Mouse (Mus musculus): ENCODE data around the gene Sox5. TPM values are rescaled to one million over a fixed set of nuclear protein-coding genes. Genes with fewer than 3 reads are reported as not detected.

Sox5 gene
- total and polyA plus RNA-seq, 3 experiments = 0.08 to 0.47 (median 0.46) TPM

DNA sequence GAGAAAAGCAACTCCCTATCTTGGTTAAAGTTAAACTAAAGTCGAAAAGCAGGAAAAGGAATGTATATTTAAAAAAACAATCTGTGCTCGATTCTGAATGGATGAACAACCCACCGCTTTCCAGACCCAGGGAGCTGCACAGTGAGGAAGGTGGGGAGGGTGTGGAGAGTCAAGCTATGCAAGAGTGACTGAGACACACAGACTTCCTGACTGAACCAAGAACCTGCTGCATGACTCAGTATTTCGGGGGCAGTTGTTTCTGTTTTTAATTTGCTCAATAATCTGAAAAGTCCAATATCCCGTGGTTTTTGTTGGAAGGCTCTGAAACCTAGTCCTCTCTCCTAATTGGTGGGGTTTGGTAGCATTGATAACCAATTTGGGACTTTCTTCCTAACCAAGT, 196.9 kb downstream of the Sox5 start:
- Histone ChIP-seq H3K9ac (ENCODE audit: insufficient read depth, low read depth) (no peak overlapping the region), H3K9me3 (replicated peaks; ENCODE audit: low read length) (no peaks in the 10 kb centered on the region), H3K4me3 (replicated peaks in 1 of 3; ENCODE audit: low read depth in 2 of 3, low read length in 2 of 3, poor library complexity in 1 of 3) (no peak overlapping the region), H3K4me1 (ENCODE audit: control insufficient read depth in 1 of 2, insufficient read depth in 2 of 2) (peaks cover 0 to 34% of the 10 kb centered on the region in 2 experiments; a peak in 2 of 4 replicates), H3K27me3 (replicated peaks) (no peaks in the 10 kb centered on the region), H3K4me2 (ENCODE audit: insufficient read depth, low read depth, poor library complexity, severe bottlenecking) (no peak overlapping the region), H3K36me3 (replicated peaks in 1 of 2; ENCODE audit: control insufficient read depth in 1 of 2, insufficient read depth in 1 of 2, low read length in 1 of 2) (no peaks in the 10 kb centered on the region), H3K27ac (ENCODE audit: insufficient read depth, low read depth) (no peak overlapping the region), H3K79me2 (replicated peaks; ENCODE audit: control insufficient read depth, extremely low read depth, insufficient read depth, poor library complexity, severe bottlenecking) (no peaks in the 10 kb centered on the region)
- DNase-seq (ENCODE audit: extremely low read depth) = no peak
- TF ChIP-seq UBTF (IDR thresholded peaks at IDR 0.05; ENCODE audit: low read depth, low read length) (no peak), USF2 (conservative IDR thresholded peaks at IDR 0.05; ENCODE audit: low read depth, low read length) (no peak), CHD2 (IDR thresholded peaks at IDR 0.05; ENCODE audit: low read length) (no peak), ETS1 (conservative IDR thresholded peaks at IDR 0.05; ENCODE audit: low read depth, low read length) (no peak), SMC3 (IDR thresholded peaks at IDR 0.05; ENCODE audit: low read depth, low read length) (no peak), TBP (conservative IDR thresholded peaks at IDR 0.05; ENCODE audit: low read depth, low read length) (no peak), ZKSCAN1 (IDR thresholded peaks at IDR 0.05; ENCODE audit: borderline replicate concordance, low read depth, low read length) (no peak), MAZ (IDR thresholded peaks at IDR 0.05; ENCODE audit: low read depth, low read length) (no peak), PAX5 (IDR thresholded peaks at IDR 0.05; ENCODE audit: low read length) (no peak), IRF4 (IDR thresholded peaks at IDR 0.05; ENCODE audit: low read depth, low read length) (no peak), ELF1 (IDR thresholded peaks at IDR 0.05; ENCODE audit: low read depth, low read length) (no peak), MXI1 (IDR thresholded peaks at IDR 0.05; ENCODE audit: low read depth, low read length) (no peak), HCFC1 (IDR thresholded peaks at IDR 0.05; ENCODE audit: low read depth, low read length) (no peak), EP300 (IDR thresholded peaks at IDR 0.05; ENCODE audit: low read length) (no peak), MEF2A (IDR thresholded peaks at IDR 0.05; ENCODE audit: borderline replicate concordance, low read depth, low read length) (no peak), MYC (IDR thresholded peaks at IDR 0.05; ENCODE audit: low read depth, low read length) (no peak), JUND (conservative IDR thresholded peaks at IDR 0.05; ENCODE audit: low read depth, low read length) (no peak), NELFE (IDR thresholded peaks at IDR 0.05; ENCODE audit: low read depth, low read length) (no peak)
- in situ Hi-C loops (cut with MboI; ENCODE audit: low pct_ligation_motif_present, low pct_unique_long_range_greater_than_20kb, low sequenced_read_pairs) = no loop called here
- dilution Hi-C loops (cut with MboI; ENCODE audit: extremely low pct_ligation_motif_present, extremely low pct_unique_long_range_greater_than_20kb, low sequenced_read_pairs) = no loop called here

- in situ Hi-C loops (cut with MboI; ENCODE audit: low pct_ligation_motif_present, low pct_unique_long_range_greater_than_20kb, low sequenced_read_pairs) = no loop called here
- H3K79me2 ChIP-seq (replicated peaks; ENCODE audit: control insufficient read depth, extremely low read depth, insufficient read depth, poor library complexity, severe bottlenecking) = no peaks in the 10 kb centered on the region
- no peaks in the 10 kb centered on the region for H3K36me3 ChIP-seq (replicated peaks in 1 of 2; ENCODE audit: control insufficient read depth in 1 of 2, insufficient read depth in 1 of 2, low read length in 1 of 2)
- no peaks in the 10 kb centered on the region for H3K27me3 ChIP-seq (replicated peaks)
- dilution Hi-C loops (cut with MboI; ENCODE audit: extremely low pct_ligation_motif_present, extremely low pct_unique_long_range_greater_than_20kb, low sequenced_read_pairs) = no loop called here
- TF ChIP-seq JUN (IDR thresholded peaks at IDR 0.05; ENCODE audit: insufficient read depth, low read depth, low read length) (no peak), E2F4 (IDR thresholded peaks at IDR 0.05; ENCODE audit: insufficient replicate concordance, low read depth, low read length) (no peak), SIN3A (IDR thresholded peaks at IDR 0.05; ENCODE audit: low read length) (no peak), EP300 (IDR thresholded peaks at IDR 0.05; ENCODE audit: low read length) (no peak), USF1 (IDR thresholded peaks at IDR 0.05; ENCODE audit: low read depth, low read length) (no peak), HCFC1 (IDR thresholded peaks at IDR 0.05; ENCODE audit: low read depth, low read length) (no peak), MAX (IDR thresholded peaks at IDR 0.05; ENCODE audit: low read length) (no peak), CTCF (conservative IDR thresholded peaks at IDR 0.05 in 1 of 2, IDR thresholded peaks at IDR 0.05 in 1 of 2; ENCODE audit: low read depth in 2 of 2, low read length in 2 of 2) (no peak), ELF1 (IDR thresholded peaks at IDR 0.05; ENCODE audit: low read depth, low read length) (no peak), JUND (conservative IDR thresholded peaks at IDR 0.05; ENCODE audit: low read depth, low read length) (no peak), MYC (IDR thresholded peaks at IDR 0.05; ENCODE audit: low read depth, low read length) (no peak), ZC3H11A (IDR thresholded peaks at IDR 0.05; ENCODE audit: low read depth, low read length) (no peak)
- no peak overlapping the region for H3K27ac ChIP-seq (ENCODE audit: insufficient read depth, low read depth)
- no peak for DNase-seq (ENCODE audit: extremely low read depth)
- H3K9me3 ChIP-seq (replicated peaks; ENCODE audit: low read length) = no peaks in the 10 kb centered on the region
- peaks cover 0 to 40% of the 10 kb centered on the region in 2 experiments; a peak in 2 of 4 replicates for H3K4me1 ChIP-seq (ENCODE audit: control insufficient read depth in 1 of 2, insufficient read depth in 2 of 2)
- H3K4me2 ChIP-seq (ENCODE audit: insufficient read depth, low read depth, poor library complexity, severe bottlenecking) = no peak overlapping the region
- H3K9ac ChIP-seq (ENCODE audit: insufficient read depth, low read depth) = no peak overlapping the region
- no peak overlapping the region for H3K4me3 ChIP-seq (replicated peaks in 1 of 3; ENCODE audit: low read depth in 2 of 3, low read length in 2 of 3, poor library complexity in 1 of 3)
Observed at GRCm38 (mm10) chr6:144584074-144584840, 197.5 kb downstream of the Sox5 start.

Measured in CH12.LX (cell line).